Mouse (Mus musculus): ENCODE measurements around the gene Chst3.

DNA sequence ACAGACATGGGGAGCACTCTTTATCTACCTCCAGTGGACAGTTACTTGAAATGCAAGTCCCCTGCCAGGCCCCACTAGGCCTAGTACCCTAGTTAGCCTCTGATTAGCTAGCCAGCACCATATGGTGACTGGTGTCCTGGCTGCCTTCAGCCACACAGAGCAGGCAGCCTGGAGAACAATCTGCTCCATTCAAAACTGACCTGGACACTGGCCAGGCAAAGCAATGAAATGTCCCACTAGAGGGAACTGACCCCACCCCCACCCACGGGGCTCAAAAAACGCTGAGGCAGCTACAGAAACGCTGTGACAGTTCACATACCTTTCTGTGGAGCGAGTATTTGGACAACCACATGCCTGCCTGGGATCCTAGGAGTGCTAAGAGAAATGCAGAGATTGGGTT lies 24.0 kb downstream of the Chst3 start:
- no peak for TF ChIP-seq POLR2A (IDR thresholded peaks at IDR 0.05; ENCODE audit: insufficient read depth, low read length)
- TF ChIP-seq CTCF (IDR thresholded peaks at IDR 0.05; ENCODE audit: low read depth, low read length): no peak
- no peak for TF ChIP-seq EP300 (IDR thresholded peaks at IDR 0.05; ENCODE audit: insufficient read depth, low read depth, low read length)
